Mouse (Mus musculus): ENCODE measurements at regions not wholly inside any gene's neighbourhood (a gene's known extent, or its start where the extent isn't known, plus 50 kb on each side); places are given as distances from the start of the nearest gene placed in this dataset.

- no peak for DNase-seq (ENCODE audit: low read depth, low spot score)
These were observed 128.6 kb upstream of the H2al1a start for GRCm38 (mm10) chrX:11170416-11170815.

GRCm38 (mm10) chrX:11180194-11180816 is 118.8 kb upstream of the H2al1a start:
- no peak for DNase-seq (ENCODE audit: low read depth, low spot score)

GRCm38 (mm10) chrX:11181855-11182254 is 117.2 kb upstream of the H2al1a start:
- no peak for DNase-seq (ENCODE audit: low read depth, low spot score)

GRCm38 (mm10) chrX:11190851-11191250 is 108.2 kb upstream of the H2al1a start:
- DNase-seq (ENCODE audit: low read depth, low spot score), result no peak

GRCm38 (mm10) chrX:11204135-11204534 is 94.9 kb upstream of the H2al1a start:
- DNase-seq (ENCODE audit: low read depth, low spot score), result no peak

- no peak for DNase-seq (ENCODE audit: low read depth, low spot score)
These were observed 89.2 kb upstream of the H2al1a start for GRCm38 (mm10) chrX:11209895-11210294.

GRCm38 (mm10) chrX:11212811-11213210 is 86.2 kb upstream of the H2al1a start:
- DNase-seq (ENCODE audit: low read depth, low spot score), result no peak

GRCm38 (mm10) chrX:11213492-11213891 is 85.6 kb upstream of the H2al1a start:
- DNase-seq (ENCODE audit: low read depth, low spot score), result peak; percentile 17

GRCm38 (mm10) chrX:11239066-11239465 is 60.0 kb upstream of the H2al1a start:
- DNase-seq (ENCODE audit: low read depth, low spot score), result no peak

GRCm38 (mm10) chrX:11245576-11245975 is 53.5 kb upstream of the H2al1a start:
- no peak for DNase-seq (ENCODE audit: low read depth, low spot score)
